Mouse (Mus musculus) CH12.LX (cell line): ENCODE results near the gene Cdkl3. TPM values are rescaled to one million over a fixed set of nuclear protein-coding genes. Genes with fewer than 3 reads are reported as not detected.
A peak's percentile ranks its signal among the peaks of the same experiment; 100 is the strongest.

Experiments used
- DNase-seq: peaks from one replicate; pipeline ENCODE4 v3.0.0-alpha.2; 2013; ENCODE audit errors: extremely low read depth
- H3K27ac ChIP-seq: 2 replicates; pipeline ENCODE4 v1.5.1; 2012; ENCODE audit warnings: low read depth, mild to moderate bottlenecking, control low read depth, moderate library complexity; ENCODE audit not compliant: insufficient read depth
- H3K27me3 ChIP-seq: replicated peaks from 2 replicates; pipeline ENCODE3; 2012; ENCODE audit warnings: inconsistent platforms
- H3K36me3 ChIP-seq, 2 experiments: replicated peaks in 1 of 2; 2 replicates each; pipeline versions ENCODE3 to v1.6.1; 2012; ENCODE audit warnings: inconsistent platforms in 1 of 2, low read length in 1 of 2, mild to moderate bottlenecking in 1 of 2, mixed read lengths in 1 of 2, moderate library complexity in 1 of 2; ENCODE audit not compliant: control insufficient read depth in 1 of 2, insufficient read depth in 1 of 2
- H3K4me1 ChIP-seq, 2 experiments: 2 replicates each; pipeline ENCODE4 v1.6.1; 2012; ENCODE audit warnings: inconsistent platforms in 1 of 2, moderate library complexity in 1 of 2; ENCODE audit not compliant: insufficient read depth in 2 of 2, control insufficient read depth in 1 of 2
- H3K4me2 ChIP-seq: 2 replicates; pipeline ENCODE4 v1.6.1; 2012; ENCODE audit warnings: low read depth, mild to moderate bottlenecking, control low read depth; ENCODE audit not compliant: poor library complexity, insufficient read depth, severe bottlenecking
- H3K4me3 ChIP-seq, 3 experiments: fragments of 150-350 bp in 1 of 3; sonication (generic) in 1 of 3; replicated peaks in 1 of 3; 2 replicates each; pipeline versions ENCODE3 to v1.5.1; 2011 to 2012; ENCODE audit warnings: low read depth in 2 of 3, low read length in 2 of 3, mild to moderate bottlenecking in 2 of 3, moderate library complexity in 2 of 3, control low read depth in 1 of 3, improper control_type of control experiment in 1 of 3, inconsistent platforms in 1 of 3, mixed read lengths in 1 of 3; ENCODE audit not compliant: poor library complexity in 1 of 3
- H3K79me2 ChIP-seq: replicated peaks from 2 replicates; pipeline ENCODE4 v1.6.1; 2012; ENCODE audit warnings: mild to moderate bottlenecking, moderate library complexity; ENCODE audit not compliant: control insufficient read depth, poor library complexity, insufficient read depth, severe bottlenecking; ENCODE audit errors: extremely low read depth
- H3K9ac ChIP-seq: 2 replicates; pipeline ENCODE4 v1.6.1; 2012; ENCODE audit warnings: low read depth, mild to moderate bottlenecking, control low read depth, moderate library complexity; ENCODE audit not compliant: insufficient read depth
- H3K9me3 ChIP-seq: replicated peaks from 2 replicates; pipeline ENCODE3; 2012; ENCODE audit warnings: low read length, inconsistent platforms, mixed read lengths
- CHD2 ChIP-seq: IDR thresholded peaks from 2 replicates; pipeline ENCODE4 v1.6.1; 2011; ENCODE audit warnings: low read length, improper control_type of control experiment
- E2F4 ChIP-seq: IDR thresholded peaks from 2 replicates; pipeline ENCODE4 v1.6.1; 2011; ENCODE audit warnings: low read depth, low read length, improper control_type of control experiment; ENCODE audit not compliant: insufficient replicate concordance
- ETS1 ChIP-seq: conservative IDR thresholded peaks from 2 replicates; pipeline ENCODE4 v1.6.1; 2012; ENCODE audit warnings: low read depth, mild to moderate bottlenecking, inconsistent platforms, low read length, improper control_type of control experiment, moderate library complexity
- JUN ChIP-seq: IDR thresholded peaks from 2 replicates; pipeline ENCODE4 v1.6.1; 2011; ENCODE audit warnings: low read depth, mild to moderate bottlenecking, low read length, improper control_type of control experiment, moderate library complexity; ENCODE audit not compliant: insufficient read depth
- JUND ChIP-seq: conservative IDR thresholded peaks from 2 replicates; pipeline ENCODE4 v1.6.1; 2011; ENCODE audit warnings: low read depth, low read length, improper control_type of control experiment
- KAT2A ChIP-seq: IDR thresholded peaks from 2 replicates; pipeline ENCODE4 v1.6.1; 2012; ENCODE audit warnings: low read length, improper control_type of control experiment, inconsistent platforms; ENCODE audit not compliant: insufficient replicate concordance
- MAX ChIP-seq: IDR thresholded peaks from 2 replicates; pipeline ENCODE4 v1.6.1; 2011; ENCODE audit warnings: low read length, improper control_type of control experiment
- MAZ ChIP-seq: IDR thresholded peaks from 2 replicates; pipeline ENCODE4 v1.6.1; 2012; ENCODE audit warnings: low read depth, mild to moderate bottlenecking, inconsistent platforms, low read length, improper control_type of control experiment, moderate library complexity
- MEF2A ChIP-seq: IDR thresholded peaks from 2 replicates; pipeline ENCODE4 v1.6.1; 2014; ENCODE audit warnings: low read depth, mild to moderate bottlenecking, inconsistent platforms, low read length, improper control_type of control experiment, borderline replicate concordance
- MYC ChIP-seq: IDR thresholded peaks from 2 replicates; pipeline ENCODE4 v1.6.1; 2011; ENCODE audit warnings: low read depth, mild to moderate bottlenecking, improper control_type of control experiment, low read length
- NRF1 ChIP-seq: IDR thresholded peaks from 2 replicates; pipeline ENCODE4 v1.6.1; 2014; ENCODE audit warnings: low read depth, mild to moderate bottlenecking, inconsistent platforms, low read length, improper control_type of control experiment, moderate library complexity
- PAX5 ChIP-seq: IDR thresholded peaks from 2 replicates; pipeline ENCODE4 v1.6.1; 2012; ENCODE audit warnings: low read length, inconsistent platforms, mixed read lengths
- RAD21 ChIP-seq: IDR thresholded peaks from 2 replicates; pipeline ENCODE4 v1.6.1; 2011; ENCODE audit warnings: low read depth, mild to moderate bottlenecking, low read length, improper control_type of control experiment, moderate library complexity
- RCOR1 ChIP-seq: conservative IDR thresholded peaks from 2 replicates; pipeline ENCODE4 v1.6.1; 2012; ENCODE audit warnings: low read depth, mild to moderate bottlenecking, inconsistent platforms, low read length, improper control_type of control experiment
- SIN3A ChIP-seq: IDR thresholded peaks from 2 replicates; pipeline ENCODE4 v1.6.1; 2012; ENCODE audit warnings: low read length, improper control_type of control experiment, inconsistent platforms
- SMC3 ChIP-seq: IDR thresholded peaks from 2 replicates; pipeline ENCODE4 v1.6.1; 2011; ENCODE audit warnings: low read depth, low read length, improper control_type of control experiment
- TBP ChIP-seq: conservative IDR thresholded peaks from 2 replicates; pipeline ENCODE4 v1.6.1; 2011; ENCODE audit warnings: low read depth, low read length, improper control_type of control experiment
- UBTF ChIP-seq: IDR thresholded peaks from 2 replicates; pipeline ENCODE4 v1.6.1; 2012; ENCODE audit warnings: low read depth, mild to moderate bottlenecking, inconsistent platforms, low read length, improper control_type of control experiment, moderate library complexity
- USF1 ChIP-seq: IDR thresholded peaks from 2 replicates; pipeline ENCODE4 v1.6.1; 2014; ENCODE audit warnings: low read depth, mild to moderate bottlenecking, inconsistent platforms, low read length, improper control_type of control experiment
- USF2 ChIP-seq: conservative IDR thresholded peaks from 2 replicates; pipeline ENCODE4 v1.6.1; 2011; ENCODE audit warnings: low read depth, low read length, improper control_type of control experiment
- ZC3H11A ChIP-seq: IDR thresholded peaks from 2 replicates; pipeline ENCODE4 v1.6.1; 2012; ENCODE audit warnings: low read depth, mild to moderate bottlenecking, inconsistent platforms, low read length, improper control_type of control experiment
- ZMIZ1 ChIP-seq: IDR thresholded peaks from 2 replicates; pipeline ENCODE4 v1.6.1; 2012; ENCODE audit warnings: low read depth, mild to moderate bottlenecking, inconsistent platforms, low read length, improper control_type of control experiment
- ZNF384 ChIP-seq: IDR thresholded peaks from 2 replicates; pipeline ENCODE4 v1.6.1; 2012; ENCODE audit warnings: low read depth, low read length, improper control_type of control experiment, inconsistent platforms
- dilution Hi-C: fragments of 300-500 bp; cut with MboI; formaldehyde crosslinking; loops from 2 replicates; pipeline ENCODE4 v1.14.3; 2020; ENCODE audit warnings: low sequenced_read_pairs; ENCODE audit not compliant: extremely low pct_unique_long_range_greater_than_20kb, extremely low pct_ligation_motif_present
- in situ Hi-C: fragments of 300-500 bp; cut with MboI; formaldehyde crosslinking; loops from 3 replicates; pipeline ENCODE4 v1.14.3; 2019; ENCODE audit warnings: low sequenced_read_pairs, low pct_ligation_motif_present, low pct_unique_long_range_greater_than_20kb, mixed read lengths
- polyA plus RNA-seq: library from polyadenylated mRNA; unstranded; fragments of >175 nt; gene quantifications from 2 replicates; pipeline ENCODE4 v1.2.1, GENCODE M21; 2012; ENCODE audit warnings: low read depth; ENCODE audit not compliant: insufficient read length
- total RNA-seq, 2 experiments: library from RNA; depleted of rRNA; stranded (reverse); fragments of 300-350 nt in 1 of 2; fragments of >200 nt in 1 of 2; gene quantifications; 2 replicates each; pipeline ENCODE4 v1.2.3; 2012 to 2014

Gene Cdkl3
- total and polyA plus RNA-seq, 3 experiments = 4.4 to 9.7 (median 8.0) TPM

GRCm38 (mm10) chr11:51956112-51956511 lies 47.9 kb upstream of the Cdkl3 start:
- TF ChIP-seq UBTF = no peak
- no peak for TF ChIP-seq USF1
- TF ChIP-seq MEF2A = no peak
- TF ChIP-seq RCOR1 = no peak
- no peak for TF ChIP-seq RAD21
- no peak for TF ChIP-seq MAX
- no peak for TF ChIP-seq JUND
- TF ChIP-seq JUN = no peak
- no peak for TF ChIP-seq ZC3H11A
- TF ChIP-seq SIN3A = no peak
- TF ChIP-seq CHD2 = no peak
- TF ChIP-seq ZMIZ1 = no peak
- no peak for TF ChIP-seq MYC
- no peak for TF ChIP-seq USF2
- TF ChIP-seq ETS1 = no peak
- no peak for TF ChIP-seq MAZ
- no peak for TF ChIP-seq KAT2A
- no peak overlapping the region for H3K27ac ChIP-seq
- H3K9me3 ChIP-seq = peaks cover 12% of the 10 kb centered on the region
- H3K4me2 ChIP-seq = no peak overlapping the region
- H3K4me3 ChIP-seq = no peak overlapping the region
- H3K27me3 ChIP-seq = peaks cover 3% of the 10 kb centered on the region
- H3K79me2 ChIP-seq = no peaks in the 10 kb centered on the region
- H3K9ac ChIP-seq = no peak overlapping the region
- in situ Hi-C loops (no loop called here), dilution Hi-C loops (no loop called here)
- peaks cover 6 to 18% of the 10 kb centered on the region in 2 experiments for H3K4me1 ChIP-seq
- H3K36me3 ChIP-seq = no peaks in the 10 kb centered on the region
- no peak for DNase-seq

GRCm38 (mm10) chr11:51957760-51958159 lies 46.3 kb upstream of the Cdkl3 start:
- H3K9me3 ChIP-seq = peaks cover 12% of the 10 kb centered on the region
- H3K4me1 ChIP-seq = peaks cover 6 to 29% of the 10 kb centered on the region in 2 experiments
- H3K27ac ChIP-seq = no peak overlapping the region
- H3K4me2 ChIP-seq = no peak overlapping the region
- in situ Hi-C loops = no loop called here
- H3K36me3 ChIP-seq = no peaks in the 10 kb centered on the region
- peak; percentile 25 for DNase-seq
- no peak overlapping the region for H3K9ac ChIP-seq
- no peak overlapping the region for H3K4me3 ChIP-seq
- peaks cover 3% of the 10 kb centered on the region for H3K27me3 ChIP-seq
- TF ChIP-seq CHD2 (no peak), E2F4 (no peak), MYC (no peak), SMC3 (no peak), ETS1 (no peak), USF2 (no peak), NRF1 (no peak), ZNF384 (no peak), PAX5 (no peak), USF1 (no peak), TBP (no peak), JUND (no peak)
- TF ChIP-seq, all 38 proteins: peak for 0
- no peaks in the 10 kb centered on the region for H3K79me2 ChIP-seq
- dilution Hi-C loops = no loop called here
